Mouse (Mus musculus) midbrain, embryonic 11.5 days (tissue): ENCODE results near the gene Egfl6. TPM values are rescaled to one million over a fixed set of nuclear protein-coding genes. Genes with fewer than 3 reads are reported as not detected.
"Not testable (repeated sequence)": the region's sequence is repeated elsewhere in the genome, so short reads cannot be mapped to it uniquely, and the experiment has no call there.

Experiments
- ATAC-seq: fragments of 200-750 bp; cut with Nextera tagmentation; 2 replicates; pipeline ENCODE4 v1.8.0; 2017; ENCODE audit warnings: moderate TSS enrichment, moderate library complexity; ENCODE audit not compliant: low FRiP score
- DNase-seq: peaks from one replicate; pipeline ENCODE4 v3.0.0; 2015; ENCODE audit warnings: low spot score; ENCODE audit errors: missing footprints
- H3K27ac ChIP-seq: fragments of 300-500 bp; sonication (generic); 2 replicates; pipeline ENCODE4 v1.5.1; 2014; ENCODE audit warnings: low read depth, low read length
- H3K27me3 ChIP-seq: fragments of 300-500 bp; sonication (generic); 2 replicates; pipeline ENCODE4 v1.6.1; 2014; ENCODE audit warnings: mild to moderate bottlenecking, low read length, moderate library complexity, mixed read lengths; ENCODE audit not compliant: control insufficient read depth, insufficient read depth
- H3K36me3 ChIP-seq: fragments of 300-500 bp; sonication (generic); 2 replicates; pipeline ENCODE4 v1.6.1; 2014; ENCODE audit warnings: mild to moderate bottlenecking, low read length, moderate library complexity, mixed read lengths; ENCODE audit not compliant: control insufficient read depth, insufficient read depth
- H3K4me1 ChIP-seq: fragments of 300-500 bp; sonication (generic); 2 replicates; pipeline ENCODE4 v1.6.1; 2014; ENCODE audit warnings: low read length; ENCODE audit not compliant: control insufficient read depth, insufficient read depth
- H3K4me2 ChIP-seq: fragments of 300-500 bp; sonication (generic); 2 replicates; pipeline ENCODE4 v1.6.1; 2014; ENCODE audit warnings: mild to moderate bottlenecking, moderate library complexity
- H3K4me3 ChIP-seq: fragments of 300-500 bp; sonication (generic); 2 replicates; pipeline ENCODE4 v1.5.1; 2014; ENCODE audit warnings: low read depth, low read length
- H3K9ac ChIP-seq: fragments of 300-500 bp; sonication (generic); 2 replicates; pipeline ENCODE4 v1.6.1; 2014; ENCODE audit warnings: low read length
- H3K9me3 ChIP-seq: fragments of 300-500 bp; sonication (generic); 2 replicates; pipeline ENCODE4 v1.6.1; 2016; ENCODE audit warnings: low read length; ENCODE audit not compliant: control insufficient read depth
- WGBS: fragments of 180-500 bp; shearing (Covaris S2); extraction: QIAGEN DNeasy Blood & Tissue Kit; methylation state at CpG from one replicate; pipeline ENCODE4 v1.1.7; 2014; 5-methylcytosine and 5-hydroxymethylcytosine counted together
- polyA plus RNA-seq: library from polyadenylated mRNA; unstranded; fragments of >200 nt; fragmentation: Nextera tagmentation; extraction: Ambion mirVana; gene quantifications from 2 replicates; pipeline ENCODE4 v1.2.1, GENCODE M21; 2014

Egfl6 gene
- polyA plus RNA-seq, 1 experiment from 2014 or later = 4.3 TPM

GRCm38 (mm10) chrX:166528126-166528525 lies 57.4 kb downstream of the Egfl6 start:
- ATAC-seq (no peak), DNase-seq (no peak)
- H3K9me3 ChIP-seq = no peaks in the 10 kb centered on the region
- no peak overlapping the region for H3K4me2 ChIP-seq
- H3K4me1 ChIP-seq = no peaks in the 10 kb centered on the region
- no peak overlapping the region for H3K27ac ChIP-seq
- no peak overlapping the region for H3K4me3 ChIP-seq
- H3K36me3 ChIP-seq = no peaks in the 10 kb centered on the region
- H3K9ac ChIP-seq = no peak overlapping the region
- H3K27me3 ChIP-seq = no peaks in the 10 kb centered on the region; the same call in 1 of the 2 replicates
- 86% methylated on average over 3 of the region's 3 CpGs for WGBS

GRCm38 (mm10) chrX:166525637-166526315 lies 59.7 kb downstream of the Egfl6 start:
- Histone ChIP-seq H3K36me3 (no peaks in the 10 kb centered on the region), H3K4me1 (no peaks in the 10 kb centered on the region), H3K27ac (no peak overlapping the region), H3K4me3 (no peak overlapping the region), H3K9ac (no peak overlapping the region), H3K27me3 (no peaks in the 10 kb centered on the region; the same call in 1 of the 2 replicates), H3K9me3 (no peaks in the 10 kb centered on the region), H3K4me2 (no peak overlapping the region)
- no peak for ATAC-seq
- DNase-seq = no peak
- 95% methylated on average over 2 of the region's 2 CpGs for WGBS

GRCm38 (mm10) chrX:166520782-166521181 lies 64.7 kb downstream of the Egfl6 start:
- Histone ChIP-seq H3K9me3 (no peaks in the 10 kb centered on the region), H3K4me3 (no peak overlapping the region), H3K27me3 (peaks cover 6% of the 10 kb centered on the region), H3K4me2 (no peak overlapping the region), H3K4me1 (no peaks in the 10 kb centered on the region), H3K36me3 (no peaks in the 10 kb centered on the region), H3K9ac (no peak overlapping the region), H3K27ac (no peak overlapping the region)
- no peak for ATAC-seq
- 81% methylated on average over 5 of the region's 5 CpGs for WGBS
- DNase-seq = no peak

- DNase-seq (no peak), ATAC-seq (no peak)
- Histone ChIP-seq H3K9ac (no peak within 1 kb of the TSS), H3K4me3 (no peak within 1 kb of the TSS), H3K4me1 (no peaks in the 10 kb centered on the region), H3K9me3 (no peaks in the 10 kb centered on the region), H3K27ac (no peak within 1 kb of the TSS), H3K36me3 (no peaks in the 10 kb centered on the region), H3K4me2 (no peak within 1 kb of the TSS), H3K27me3 (peaks cover 6% of the 10 kb centered on the region)
- 79% methylated on average over 16 of the region's 16 CpGs for WGBS
Measured at GRCm38 (mm10) chrX:166518345-166518744, 67.2 kb downstream of the Egfl6 start, which contains the start of gene Tceanc. Gene Tceanc, minus strand, starts transcription at chrX:166518567.

GRCm38 (mm10) chrX:166516631-166517030 lies 68.9 kb downstream of the Egfl6 start:
- H3K9ac ChIP-seq = no peak overlapping the region
- no peak for DNase-seq
- no peak overlapping the region for H3K4me2 ChIP-seq
- 85% methylated on average over 1 of the region's 1 CpGs for WGBS
- no peaks in the 10 kb centered on the region for H3K36me3 ChIP-seq
- H3K9me3 ChIP-seq = no peaks in the 10 kb centered on the region
- peaks cover 6% of the 10 kb centered on the region for H3K27me3 ChIP-seq
- no peaks in the 10 kb centered on the region for H3K4me1 ChIP-seq
- H3K27ac ChIP-seq = no peak overlapping the region
- H3K4me3 ChIP-seq = no peak overlapping the region
- no peak for ATAC-seq

GRCm38 (mm10) chrX:166515923-166516322 lies 69.6 kb downstream of the Egfl6 start:
- Histone ChIP-seq H3K4me1 (no peaks in the 10 kb centered on the region), H3K4me3 (no peak overlapping the region), H3K27me3 (peaks cover 6% of the 10 kb centered on the region), H3K36me3 (no peaks in the 10 kb centered on the region), H3K4me2 (no peak overlapping the region), H3K27ac (no peak overlapping the region), H3K9ac (no peak overlapping the region), H3K9me3 (no peaks in the 10 kb centered on the region)
- WGBS = 89% methylated on average over 3 of the region's 3 CpGs
- DNase-seq (no peak), ATAC-seq (no peak)

- H3K4me3 ChIP-seq, H3K27me3 ChIP-seq, ATAC-seq, H3K4me2 ChIP-seq, H3K27ac ChIP-seq, H3K9me3 ChIP-seq, H3K9ac ChIP-seq, H3K4me1 ChIP-seq, H3K36me3 ChIP-seq, DNase-seq: not testable (repeated sequence)
- 33% methylated on average over 12 of the region's 12 CpGs for WGBS
Measured at GRCm38 (mm10) chrX:166514035-166514434, 71.5 kb downstream of the Egfl6 start.

GRCm38 (mm10) chrX:166512071-166512470 lies 73.4 kb downstream of the Egfl6 start:
- Histone ChIP-seq H3K9ac (no peak overlapping the region), H3K9me3 (no peaks in the 10 kb centered on the region), H3K36me3 (no peaks in the 10 kb centered on the region), H3K4me3 (no peak overlapping the region), H3K27ac (no peak overlapping the region), H3K4me1 (no peaks in the 10 kb centered on the region), H3K27me3 (no peaks in the 10 kb centered on the region; the same call in 1 of the 2 replicates), H3K4me2 (no peak overlapping the region)
- DNase-seq (no peak), ATAC-seq (no peak)
- 91% methylated on average over 4 of the region's 4 CpGs for WGBS

- Histone ChIP-seq H3K4me2 (no peak overlapping the region), H3K9ac (no peak overlapping the region), H3K4me3 (no peak overlapping the region), H3K4me1 (no peaks in the 10 kb centered on the region), H3K9me3 (no peaks in the 10 kb centered on the region), H3K36me3 (no peaks in the 10 kb centered on the region), H3K27me3 (no peaks in the 10 kb centered on the region; the same call in 1 of the 2 replicates), H3K27ac (no peak overlapping the region)
- DNase-seq (no peak), ATAC-seq (no peak)
Measured at GRCm38 (mm10) chrX:166511107-166511506, 74.4 kb downstream of the Egfl6 start.
